Mouse (Mus musculus) embryonic facial prominence, embryonic 10.5 days (tissue): ENCODE data around the gene Ubl7. TPM values are rescaled to one million over a fixed set of nuclear protein-coding genes. Genes with fewer than 3 reads are reported as not detected.

Experiments
- DNase-seq: peaks from one replicate; pipeline ENCODE4 v3.0.0-alpha.2; 2017; ENCODE audit warnings: low spot score
- H3K27ac ChIP-seq: fragments of 300-500 bp; sonication (generic); replicated peaks from 2 replicates; pipeline ENCODE4 v1.5.1; 2016; ENCODE audit warnings: mild to moderate bottlenecking
- H3K27me3 ChIP-seq: fragments of 300-500 bp; sonication (generic); replicated peaks from 2 replicates; pipeline ENCODE4 v1.6.1; 2016; ENCODE audit warnings: low read depth, mild to moderate bottlenecking; ENCODE audit not compliant: poor library complexity, severe bottlenecking
- H3K36me3 ChIP-seq: fragments of 300-500 bp; sonication (generic); replicated peaks from 2 replicates; pipeline ENCODE4 v1.6.1; 2016; ENCODE audit warnings: mild to moderate bottlenecking, moderate library complexity
- H3K4me1 ChIP-seq: fragments of 300-500 bp; sonication (generic); 2 replicates; pipeline ENCODE4 v1.6.1; 2016
- H3K4me3 ChIP-seq: fragments of 300-500 bp; sonication (generic); 2 replicates; pipeline ENCODE4 v1.5.1; 2016; ENCODE audit warnings: mild to moderate bottlenecking, moderate library complexity
- H3K9me3 ChIP-seq: fragments of 300-500 bp; sonication (generic); 2 replicates; pipeline ENCODE4 v1.6.1; 2016; ENCODE audit warnings: mild to moderate bottlenecking
- WGBS: fragments of 180-500 bp; shearing (Covaris S2); methylation state at CpG from one replicate; pipeline ENCODE4 v1.1.7; 2016; 5-methylcytosine and 5-hydroxymethylcytosine counted together
- polyA plus RNA-seq: library from polyadenylated mRNA; unstranded; fragments of >200 nt; fragmentation: Nextera tagmentation; extraction: Ambion mirVana; gene quantifications from 2 replicates; pipeline ENCODE4 v1.2.1, GENCODE M21; 2016

Gene Ubl7
- polyA plus RNA-seq, 1 experiment from 2014 or later: 130 TPM

GRCm38 (mm10) chr9:57956196-57956837 is 45.5 kb downstream of the Ubl7 start:
- DNase-seq: no peak
- Histone ChIP-seq H3K4me3 (no peak overlapping the region), H3K9me3 (no peaks in the 10 kb centered on the region), H3K36me3 (no peaks in the 10 kb centered on the region; the same call in 1 of the 2 replicates), H3K4me1 (peaks cover 41% of the 10 kb centered on the region), H3K27ac (no peak overlapping the region), H3K27me3 (peaks cover 6% of the 10 kb centered on the region)
- 87% methylated on average over 9 of the region's 9 CpGs for WGBS

- Histone ChIP-seq H3K36me3 (no peaks in the 10 kb centered on the region; the same call in 1 of the 2 replicates), H3K4me1 (peaks cover 39% of the 10 kb centered on the region), H3K27ac (no peak overlapping the region), H3K27me3 (peaks cover 11% of the 10 kb centered on the region), H3K4me3 (no peak overlapping the region), H3K9me3 (no peaks in the 10 kb centered on the region)
- no peak for DNase-seq
- WGBS: 80% methylated on average over 5 of the region's 5 CpGs
Measured at GRCm38 (mm10) chr9:57956838-57957236, 46.1 kb downstream of the Ubl7 start.

GRCm38 (mm10) chr9:57958615-57959014 is 47.8 kb downstream of the Ubl7 start:
- peaks cover 32% of the 10 kb centered on the region for H3K4me1 ChIP-seq
- 71% methylated on average over 1 of the region's 1 CpGs for WGBS

GRCm38 (mm10) chr9:57959399-57959798 is 48.6 kb downstream of the Ubl7 start:
- H3K4me1 ChIP-seq: peaks cover 31% of the 10 kb centered on the region
- no peaks in the 10 kb centered on the region; the same call in 1 of the 2 replicates for H3K36me3 ChIP-seq
- H3K9me3 ChIP-seq: no peaks in the 10 kb centered on the region
- H3K4me3 ChIP-seq: no peak overlapping the region
- no peak for DNase-seq
- no peak overlapping the region for H3K27ac ChIP-seq
- 76% methylated on average over 10 of the region's 10 CpGs for WGBS
- peaks cover 7% of the 10 kb centered on the region for H3K27me3 ChIP-seq

More at GRCm38 (mm10) chr9:57958615-57959014, 47.8 kb downstream of the Ubl7 start:
- Histone ChIP-seq H3K27me3 (peaks cover 11% of the 10 kb centered on the region), H3K36me3 (no peaks in the 10 kb centered on the region; the same call in 1 of the 2 replicates), H3K9me3 (no peaks in the 10 kb centered on the region), H3K4me3 (no peak overlapping the region), H3K27ac (no peak overlapping the region)
- no peak for DNase-seq

- WGBS: 87% methylated on average over 17 of the region's 17 CpGs
- H3K4me1 ChIP-seq: peaks cover 36% of the 10 kb centered on the region
- H3K36me3 ChIP-seq: no peaks in the 10 kb centered on the region; the same call in 1 of the 2 replicates
- H3K27ac ChIP-seq: no peak overlapping the region
- no peak overlapping the region for H3K4me3 ChIP-seq
- no peak for DNase-seq
- H3K9me3 ChIP-seq: no peaks in the 10 kb centered on the region
- H3K27me3 ChIP-seq: peaks cover 7% of the 10 kb centered on the region
Measured at GRCm38 (mm10) chr9:57959886-57960866, 49.4 kb downstream of the Ubl7 start.

GRCm38 (mm10) chr9:57961226-57961625 is 50.4 kb downstream of the Ubl7 start:
- 87% methylated on average over 15 of the region's 15 CpGs for WGBS
- H3K4me1 ChIP-seq: peaks cover 36% of the 10 kb centered on the region
- no peak for DNase-seq
- H3K36me3 ChIP-seq: no peaks in the 10 kb centered on the region; the same call in 1 of the 2 replicates
- H3K9me3 ChIP-seq: no peaks in the 10 kb centered on the region
- H3K27ac ChIP-seq: peak overlapping the region; percentile 35; the same call in 1 of the 2 replicates
- H3K27me3 ChIP-seq: peaks cover 7% of the 10 kb centered on the region
- H3K4me3 ChIP-seq: no peak overlapping the region

GRCm38 (mm10) chr9:57961863-57962778 is 51.3 kb downstream of the Ubl7 start:
- WGBS: 70% methylated on average over 17 of the region's 17 CpGs
- no peak for DNase-seq
- no peaks in the 10 kb centered on the region for H3K9me3 ChIP-seq
- H3K36me3 ChIP-seq: no peaks in the 10 kb centered on the region; the same call in 1 of the 2 replicates
- H3K27me3 ChIP-seq: peaks cover 7% of the 10 kb centered on the region
- H3K4me1 ChIP-seq: peaks cover 36% of the 10 kb centered on the region
- H3K4me3 ChIP-seq: no peak overlapping the region
- H3K27ac ChIP-seq: peak overlapping the region; percentile 61; the same call in 1 of the 2 replicates

GRCm38 (mm10) chr9:57963249-57963997 is 52.6 kb downstream of the Ubl7 start:
- H3K9me3 ChIP-seq: no peaks in the 10 kb centered on the region
- no peak overlapping the region for H3K4me3 ChIP-seq
- 86% methylated on average over 4 of the region's 4 CpGs for WGBS
- DNase-seq: no peak
- H3K4me1 ChIP-seq: peaks cover 45% of the 10 kb centered on the region
- H3K27ac ChIP-seq: no peak overlapping the region
- H3K36me3 ChIP-seq: no peaks in the 10 kb centered on the region; the same call in 1 of the 2 replicates
- H3K27me3 ChIP-seq: peaks cover 7% of the 10 kb centered on the region

- 78% methylated on average over 5 of the region's 5 CpGs for WGBS
- Histone ChIP-seq H3K36me3 (no peaks in the 10 kb centered on the region; the same call in 1 of the 2 replicates), H3K4me1 (peaks cover 51% of the 10 kb centered on the region), H3K27ac (peak overlapping the region; percentile 7; the same call in 1 of the 2 replicates), H3K4me3 (no peak overlapping the region), H3K9me3 (no peaks in the 10 kb centered on the region), H3K27me3 (peaks cover 7% of the 10 kb centered on the region)
- no peak for DNase-seq
Measured at GRCm38 (mm10) chr9:57963998-57964395, 53.2 kb downstream of the Ubl7 start.

GRCm38 (mm10) chr9:57964528-57965250 is 53.9 kb downstream of the Ubl7 start:
- H3K36me3 ChIP-seq: no peaks in the 10 kb centered on the region; the same call in 1 of the 2 replicates
- 0 out of 2 replicates have a peak overlapping the region, but pooled peaks have one; percentile 7 for H3K27ac ChIP-seq
- no peak for DNase-seq
- peaks cover 7% of the 10 kb centered on the region for H3K27me3 ChIP-seq
- WGBS: 77% methylated on average over 6 of the region's 6 CpGs
- no peaks in the 10 kb centered on the region for H3K9me3 ChIP-seq
- peaks cover 52% of the 10 kb centered on the region for H3K4me1 ChIP-seq
- no peak overlapping the region for H3K4me3 ChIP-seq
